Mouse (Mus musculus) stomach, embryonic 16.5 days (tissue): ENCODE measurements around the gene Purb. TPM values are rescaled to one million over a fixed set of nuclear protein-coding genes. Genes with fewer than 3 reads are reported as not detected.

Source experiments
- ATAC-seq: fragments of 200-750 bp; cut with Nextera tagmentation; 2 replicates; pipeline ENCODE4 v1.8.0; 2017; ENCODE audit warnings: moderate number of reproducible peaks, moderate TSS enrichment; ENCODE audit not compliant: insufficient read depth, low FRiP score
- H3K27ac ChIP-seq: fragments of 300-500 bp; sonication (generic); 2 replicates; pipeline ENCODE4 v1.5.1; 2014; ENCODE audit warnings: low read length
- H3K27me3 ChIP-seq: fragments of 300-500 bp; sonication (generic); 2 replicates; pipeline ENCODE4 v1.6.1; 2014; ENCODE audit warnings: low read length, control low read depth, mixed read lengths; ENCODE audit not compliant: control insufficient read depth, insufficient read depth
- H3K36me3 ChIP-seq: fragments of 300-500 bp; sonication (generic); 2 replicates; pipeline ENCODE4 v1.6.1; 2014; ENCODE audit warnings: low read length; ENCODE audit not compliant: control insufficient read depth, insufficient read depth
- H3K4me1 ChIP-seq: fragments of 300-500 bp; sonication (generic); 2 replicates; pipeline ENCODE4 v1.6.1; 2014; ENCODE audit warnings: low read length, control low read depth, mixed read lengths; ENCODE audit not compliant: control insufficient read depth, insufficient read depth
- H3K4me2 ChIP-seq: fragments of 300-500 bp; sonication (generic); 2 replicates; pipeline ENCODE4 v1.6.1; 2014; ENCODE audit warnings: low read depth, low read length, mixed read lengths
- H3K4me3 ChIP-seq: fragments of 300-500 bp; sonication (generic); replicated peaks from 2 replicates; pipeline ENCODE4 v1.5.1; 2014; ENCODE audit warnings: mild to moderate bottlenecking, low read length
- H3K9ac ChIP-seq: fragments of 300-500 bp; sonication (generic); 2 replicates; pipeline ENCODE4 v1.6.1; 2014; ENCODE audit warnings: low read length
- H3K9me3 ChIP-seq: fragments of 300-500 bp; sonication (generic); replicated peaks from 2 replicates; pipeline ENCODE4 v1.6.1; 2016; ENCODE audit warnings: low read length, control low read depth; ENCODE audit not compliant: control insufficient read depth
- WGBS: fragments of 180-500 bp; shearing (Covaris S2); extraction: QIAGEN DNeasy Blood & Tissue Kit; methylation state at CpG from one replicate; pipeline ENCODE4 v1.1.7; 2014; 5-methylcytosine and 5-hydroxymethylcytosine counted together
- polyA plus RNA-seq: library from polyadenylated mRNA; unstranded; fragments of >200 nt; fragmentation: Nextera tagmentation; extraction: Ambion mirVana; gene quantifications from 2 replicates; pipeline ENCODE4 v1.2.1, GENCODE M21; 2015

Gene Purb
- polyA plus RNA-seq, 1 experiment from 2014 or later = 30.9 TPM

- no peak for ATAC-seq
- peaks cover 9% of the 10 kb centered on the region for H3K4me1 ChIP-seq
- no peaks in the 10 kb centered on the region for H3K9me3 ChIP-seq
- H3K36me3 ChIP-seq = 0 out of 2 replicates have a peak, but pooled peaks cover 3% of the 10 kb centered on the region
- H3K4me3 ChIP-seq = no peak overlapping the region
- no peak overlapping the region for H3K9ac ChIP-seq
- H3K4me2 ChIP-seq = no peak overlapping the region
- H3K27ac ChIP-seq = no peak overlapping the region
- WGBS = 83% methylated on average over 1 of the region's 1 CpGs
- no peaks in the 10 kb centered on the region for H3K27me3 ChIP-seq
Observed at GRCm38 (mm10) chr11:6477350-6477749, 1.6 kb upstream of the Purb start.

GRCm38 (mm10) chr11:6476876-6477275 lies 1.2 kb upstream of the Purb start:
- Histone ChIP-seq H3K9ac (no peak overlapping the region), H3K36me3 (0 out of 2 replicates have a peak, but pooled peaks cover 3% of the 10 kb centered on the region), H3K9me3 (no peaks in the 10 kb centered on the region), H3K4me2 (no peak overlapping the region), H3K4me3 (no peak overlapping the region), H3K27ac (no peak overlapping the region), H3K4me1 (peaks cover 9% of the 10 kb centered on the region), H3K27me3 (no peaks in the 10 kb centered on the region)
- WGBS = 73% methylated on average over 6 of the region's 6 CpGs
- ATAC-seq = no peak

DNA sequence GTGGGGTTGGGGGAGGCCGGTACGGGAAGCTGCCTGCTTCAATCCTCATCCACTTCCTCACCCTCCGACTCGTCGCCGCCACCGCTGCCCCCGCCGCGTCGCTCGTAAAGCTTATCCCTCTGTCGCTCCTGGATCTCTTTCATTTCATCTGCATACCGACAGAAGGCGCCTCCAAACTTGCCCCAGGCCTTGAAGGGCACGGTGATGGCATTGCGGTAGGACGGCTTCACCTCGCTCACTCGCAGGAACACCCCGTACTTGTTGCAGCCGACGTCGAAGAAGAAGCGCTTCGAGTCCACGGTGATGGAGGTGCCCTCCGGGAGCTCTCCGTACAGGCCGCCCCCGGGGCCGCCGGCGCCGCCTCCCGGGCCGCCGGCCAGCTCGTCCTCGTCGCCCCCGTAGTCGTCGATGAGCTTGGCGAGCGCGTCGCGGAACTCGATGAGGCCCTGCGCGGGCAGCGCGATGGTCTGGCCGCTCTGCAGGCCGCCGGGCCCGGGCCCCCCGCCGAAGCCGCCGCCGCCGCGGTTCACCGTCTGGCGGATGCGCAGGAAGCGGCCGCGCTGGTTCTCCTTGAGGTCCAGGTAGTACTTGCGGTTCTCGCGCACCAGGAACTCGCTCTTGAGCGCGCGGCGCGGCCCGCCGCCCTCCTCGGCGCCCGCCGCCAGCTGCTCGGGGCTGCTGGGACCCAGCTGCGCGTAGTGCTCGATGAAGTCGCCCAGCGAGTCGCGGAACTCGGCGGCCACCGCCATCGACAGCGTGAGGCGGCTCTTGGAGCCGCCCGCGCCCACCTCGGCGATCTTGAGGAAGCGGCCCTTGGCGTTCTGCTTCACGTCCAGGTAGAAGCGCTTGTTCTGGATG lies 614 bp downstream of the Purb start:
- Histone ChIP-seq H3K4me2 (peak overlapping the region; percentile 97), H3K27me3 (no peaks in the 10 kb centered on the region), H3K4me1 (peaks cover 24% of the 10 kb centered on the region), H3K4me3 (peak overlapping the region; percentile 94), H3K36me3 (0 out of 2 replicates have a peak, but pooled peaks cover 3% of the 10 kb centered on the region), H3K9me3 (no peaks in the 10 kb centered on the region), H3K9ac (peak overlapping the region; percentile 98), H3K27ac (peak overlapping the region; percentile 98)
- ATAC-seq = peak; percentile 27
- WGBS = under 1% methylated on average over 105 of the region's 109 CpGs

DNA sequence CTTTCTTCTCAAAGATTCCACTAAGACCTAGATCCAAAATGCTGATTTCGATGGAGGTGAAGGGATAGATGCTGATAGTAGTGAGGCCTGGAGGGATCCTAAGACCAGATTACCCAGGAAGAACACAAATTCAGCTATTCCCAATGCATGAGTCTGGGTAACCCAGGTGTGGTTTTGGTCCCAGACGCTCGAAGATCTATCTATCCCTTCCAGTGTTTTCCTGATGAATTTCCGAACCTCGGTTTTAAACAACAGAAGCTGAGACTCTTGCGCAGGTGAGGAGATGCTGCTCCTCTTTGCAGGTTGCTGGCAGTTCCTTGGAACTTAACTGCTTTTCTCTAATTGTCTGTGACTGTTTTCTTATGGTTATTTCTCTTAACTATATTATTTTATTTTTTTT lies 1.3 kb downstream of the Purb start:
- 0 out of 2 replicates have a peak, but pooled peaks cover 3% of the 10 kb centered on the region for H3K36me3 ChIP-seq
- peak overlapping the region; percentile 98 for H3K9ac ChIP-seq
- H3K4me2 ChIP-seq = peak overlapping the region; percentile 97
- peaks cover 27% of the 10 kb centered on the region for H3K4me1 ChIP-seq
- H3K27me3 ChIP-seq = no peaks in the 10 kb centered on the region
- H3K9me3 ChIP-seq = no peaks in the 10 kb centered on the region
- WGBS = 27% methylated on average over 6 of the region's 6 CpGs
- peak overlapping the region; percentile 98 for H3K27ac ChIP-seq
- H3K4me3 ChIP-seq = peak overlapping the region; percentile 94
- no peak for ATAC-seq

DNA sequence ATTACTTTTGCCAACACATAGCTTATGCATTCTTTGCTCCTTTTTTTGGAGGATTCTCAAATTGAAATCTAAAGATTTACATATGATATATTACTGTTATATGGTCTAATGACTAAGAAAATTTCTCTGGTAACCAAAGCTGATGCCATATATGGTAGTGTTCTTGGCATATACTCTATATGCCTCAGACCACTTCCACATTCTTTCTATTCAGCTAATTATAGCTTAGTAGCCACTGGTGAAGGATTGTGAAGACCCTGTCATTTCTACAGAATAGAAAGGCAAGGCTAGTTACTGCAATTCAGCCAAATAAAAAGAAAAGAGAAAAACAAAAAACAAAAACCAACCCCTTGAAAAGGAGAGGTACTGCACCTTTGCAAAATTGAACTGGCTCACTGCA lies 3.6 kb downstream of the Purb start:
- no peaks in the 10 kb centered on the region for H3K27me3 ChIP-seq
- peak overlapping the region; percentile 48 for H3K4me3 ChIP-seq
- H3K4me2 ChIP-seq = peak overlapping the region; percentile 61
- peak overlapping the region; percentile 56 for H3K9ac ChIP-seq
- no peaks in the 10 kb centered on the region for H3K9me3 ChIP-seq
- peak overlapping the region; percentile 43; the same call in 1 of the 2 replicates for H3K27ac ChIP-seq
- H3K36me3 ChIP-seq = 0 out of 2 replicates have a peak, but pooled peaks cover 3% of the 10 kb centered on the region
- H3K4me1 ChIP-seq = peaks cover 33% of the 10 kb centered on the region
- no peak for ATAC-seq

GRCm38 (mm10) chr11:6471493-6471892 lies 4.2 kb downstream of the Purb start:
- peak overlapping the region; percentile 48 for H3K4me3 ChIP-seq
- H3K4me1 ChIP-seq = peaks cover 33% of the 10 kb centered on the region
- H3K36me3 ChIP-seq = 0 out of 2 replicates have a peak, but pooled peaks cover 3% of the 10 kb centered on the region
- H3K9me3 ChIP-seq = no peaks in the 10 kb centered on the region
- no peaks in the 10 kb centered on the region for H3K27me3 ChIP-seq
- peak overlapping the region; percentile 62 for H3K27ac ChIP-seq
- WGBS = 0% methylated on average over 1 of the region's 1 CpGs
- no peak for ATAC-seq
- peak overlapping the region; percentile 61 for H3K9ac ChIP-seq
- peak overlapping the region; percentile 61 for H3K4me2 ChIP-seq

DNA sequence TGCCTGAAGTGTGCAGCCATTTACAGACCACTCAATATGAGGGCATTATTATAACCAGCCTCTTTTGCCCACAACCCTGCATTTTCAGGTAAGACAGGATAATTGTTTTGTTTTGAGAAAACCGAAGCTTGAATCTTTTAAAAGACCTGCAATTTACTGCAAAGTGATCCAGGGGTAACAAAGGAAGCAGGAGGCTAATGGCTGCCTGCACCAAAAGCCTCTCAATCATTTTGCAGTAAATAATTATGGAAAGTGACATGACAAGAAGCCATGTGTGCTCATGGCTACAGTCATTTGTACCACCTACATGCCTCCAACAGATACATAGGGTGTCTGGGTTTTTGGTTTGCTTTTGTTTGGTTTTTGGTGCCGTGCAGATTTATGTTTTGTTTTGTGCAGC lies 4.7 kb downstream of the Purb start:
- H3K4me2 ChIP-seq = peak overlapping the region; percentile 61
- H3K9ac ChIP-seq = peak overlapping the region; percentile 43
- H3K27me3 ChIP-seq = no peaks in the 10 kb centered on the region
- 48% methylated on average over 2 of the region's 2 CpGs for WGBS
- peaks cover 33% of the 10 kb centered on the region for H3K4me1 ChIP-seq
- H3K9me3 ChIP-seq = no peaks in the 10 kb centered on the region
- peak overlapping the region; percentile 38 for H3K4me3 ChIP-seq
- no peak overlapping the region for H3K27ac ChIP-seq
- ATAC-seq = no peak
- H3K36me3 ChIP-seq = 0 out of 2 replicates have a peak, but pooled peaks cover 3% of the 10 kb centered on the region

DNA sequence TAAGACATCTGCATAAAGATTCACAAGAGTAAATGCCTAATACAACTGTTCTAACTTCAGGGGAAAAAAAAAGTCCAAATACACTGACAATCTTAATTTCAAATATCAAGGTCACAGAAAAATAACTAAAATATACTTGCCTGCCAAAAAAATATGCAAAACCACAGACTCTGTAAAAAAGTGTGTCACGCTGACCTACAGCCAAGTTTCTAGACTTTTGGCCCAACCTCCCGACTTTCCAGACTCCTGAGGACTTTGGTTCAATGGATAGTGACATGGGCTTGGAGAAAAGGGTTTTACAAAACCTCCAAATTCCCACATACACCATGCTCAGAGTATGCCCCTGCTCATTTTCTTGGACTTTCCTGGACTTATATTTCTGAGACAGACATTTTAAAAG lies 7.2 kb downstream of the Purb start:
- Histone ChIP-seq H3K27ac (no peak overlapping the region), H3K9ac (no peak overlapping the region), H3K4me1 (peaks cover 24% of the 10 kb centered on the region), H3K27me3 (no peaks in the 10 kb centered on the region), H3K36me3 (no peaks in the 10 kb centered on the region), H3K9me3 (no peaks in the 10 kb centered on the region), H3K4me2 (no peak overlapping the region), H3K4me3 (no peak overlapping the region)
- no peak for ATAC-seq
- 75% methylated on average over 2 of the region's 2 CpGs for WGBS

- H3K36me3 ChIP-seq = no peaks in the 10 kb centered on the region
- H3K27ac ChIP-seq = no peak overlapping the region
- ATAC-seq = peak; percentile 60; the same call in 1 of the 2 replicates
- no peak overlapping the region for H3K4me2 ChIP-seq
- WGBS = 26% methylated on average over 4 of the region's 4 CpGs
- H3K4me1 ChIP-seq = peaks cover 9% of the 10 kb centered on the region
- no peaks in the 10 kb centered on the region for H3K9me3 ChIP-seq
- H3K27me3 ChIP-seq = no peaks in the 10 kb centered on the region
- no peak overlapping the region for H3K9ac ChIP-seq
- H3K4me3 ChIP-seq = no peak overlapping the region
Observed at GRCm38 (mm10) chr11:6465122-6465521, 10.6 kb downstream of the Purb start.
